Mouse (Mus musculus) stomach, embryonic 15.5 days (tissue): ENCODE measurements around the gene C1ql4. TPM values are rescaled to one million over a fixed set of nuclear protein-coding genes. Genes with fewer than 3 reads are reported as not detected.

Experiments used
- ATAC-seq: fragments of 200-750 bp; cut with Nextera tagmentation; 2 replicates; pipeline ENCODE4 v1.8.0; 2017; ENCODE audit warnings: low read depth, moderate number of reproducible peaks, moderate TSS enrichment; ENCODE audit not compliant: insufficient read depth, low FRiP score
- H3K27ac ChIP-seq: fragments of 300-500 bp; sonication (generic); 2 replicates; pipeline ENCODE4 v1.5.1; 2015; ENCODE audit warnings: mild to moderate bottlenecking, inconsistent platforms
- H3K27me3 ChIP-seq: fragments of 300-500 bp; sonication (generic); replicated peaks from 2 replicates; pipeline ENCODE4 v1.6.1; 2015; ENCODE audit warnings: inconsistent platforms
- H3K36me3 ChIP-seq: fragments of 300-500 bp; sonication (generic); 2 replicates; pipeline ENCODE4 v1.6.1; 2015; ENCODE audit warnings: inconsistent platforms
- H3K4me1 ChIP-seq: fragments of 300-500 bp; sonication (generic); 2 replicates; pipeline ENCODE4 v1.6.1; 2015; ENCODE audit warnings: inconsistent platforms
- H3K4me2 ChIP-seq: fragments of 300-500 bp; sonication (generic); 2 replicates; pipeline ENCODE4 v1.6.1; 2015; ENCODE audit warnings: mild to moderate bottlenecking, inconsistent platforms
- H3K4me3 ChIP-seq: fragments of 300-500 bp; sonication (generic); replicated peaks from 2 replicates; pipeline ENCODE4 v1.5.1; 2015; ENCODE audit warnings: inconsistent platforms
- H3K9ac ChIP-seq: fragments of 300-500 bp; sonication (generic); 2 replicates; pipeline ENCODE4 v1.6.1; 2015; ENCODE audit warnings: inconsistent platforms
- H3K9me3 ChIP-seq: fragments of 300-500 bp; sonication (generic); 2 replicates; pipeline ENCODE4 v1.6.1; 2016; ENCODE audit warnings: inconsistent platforms
- WGBS: fragments of 180-500 bp; shearing (Covaris S2); methylation state at CpG from one replicate; pipeline ENCODE4 v1.1.7; 2015; 5-methylcytosine and 5-hydroxymethylcytosine counted together
- microRNA-seq: library from miRNA; unstranded; fragments of <30 nt; microRNA quantifications from one replicate; pipeline ENCODE4, GENCODE M21; 2016
- polyA plus RNA-seq: library from polyadenylated mRNA; unstranded; fragments of >200 nt; fragmentation: Nextera tagmentation; extraction: Ambion mirVana; gene quantifications from 2 replicates; pipeline ENCODE4 v1.2.1, GENCODE M21; 2015

Gene C1ql4
- polyA plus RNA-seq, 1 experiment from 2014 or later: not detected

- Histone ChIP-seq H3K9ac (no peak overlapping the region), H3K4me3 (no peak overlapping the region), H3K36me3 (peaks cover 28% of the 10 kb centered on the region), H3K27ac (no peak overlapping the region), H3K27me3 (no peaks in the 10 kb centered on the region), H3K9me3 (no peaks in the 10 kb centered on the region), H3K4me1 (peaks cover 5% of the 10 kb centered on the region; the same call in 1 of the 2 replicates), H3K4me2 (no peak overlapping the region)
- no peak for ATAC-seq
- 87% methylated on average over 5 of the region's 5 CpGs for WGBS
Observed at GRCm38 (mm10) chr15:99038797-99039196, 48.8 kb downstream of the C1ql4 start.

- Histone ChIP-seq H3K27me3 (no peaks in the 10 kb centered on the region), H3K27ac (no peak overlapping the region), H3K9me3 (no peaks in the 10 kb centered on the region), H3K4me2 (no peak overlapping the region), H3K36me3 (peaks cover 28% of the 10 kb centered on the region), H3K9ac (no peak overlapping the region), H3K4me1 (peaks cover 12% of the 10 kb centered on the region; the same call in 1 of the 2 replicates), H3K4me3 (no peak overlapping the region)
- no peak for ATAC-seq
- WGBS: 85% methylated on average over 1 of the region's 1 CpGs
Observed at GRCm38 (mm10) chr15:99038025-99038424, 49.6 kb downstream of the C1ql4 start.

GRCm38 (mm10) chr15:99036249-99036905, 51.2 kb downstream of the C1ql4 start:
- Histone ChIP-seq H3K4me3 (no peak overlapping the region), H3K27me3 (no peaks in the 10 kb centered on the region), H3K9ac (no peak overlapping the region), H3K36me3 (peaks cover 28% of the 10 kb centered on the region), H3K27ac (no peak overlapping the region), H3K4me1 (peaks cover 19% of the 10 kb centered on the region; the same call in 1 of the 2 replicates), H3K9me3 (no peaks in the 10 kb centered on the region), H3K4me2 (no peak overlapping the region)
- no peak for ATAC-seq
- WGBS: 95% methylated on average over 8 of the region's 8 CpGs

GRCm38 (mm10) chr15:99035431-99035830, 52.2 kb downstream of the C1ql4 start:
- WGBS: 80% methylated on average over 4 of the region's 4 CpGs
- peaks cover 28% of the 10 kb centered on the region for H3K36me3 ChIP-seq
- H3K4me2 ChIP-seq: no peak overlapping the region
- H3K27ac ChIP-seq: no peak overlapping the region
- no peak overlapping the region for H3K4me3 ChIP-seq
- no peak for ATAC-seq
- H3K4me1 ChIP-seq: peaks cover 15% of the 10 kb centered on the region; the same call in 1 of the 2 replicates
- H3K9ac ChIP-seq: no peak overlapping the region
- H3K27me3 ChIP-seq: no peaks in the 10 kb centered on the region
- no peaks in the 10 kb centered on the region for H3K9me3 ChIP-seq

Small RNA genes lying within 50 kb of the gene (microRNA-seq; reads per million reads assigned to microRNA genes)
- 0.97 reads per million for gene Mir6960

Other genes starting within 250 kb of the C1ql4 start
- 10.6 and 11.6 TPM in 2 replicates for gene Kmt2d, start 216.6 kb downstream of the C1ql4 start, polyA plus RNA-seq
- gene Rhebl1, start 193.3 kb downstream of the C1ql4 start, polyA plus RNA-seq: 8.6 and 8.8 TPM in 2 replicates
- gene Dhh, start 189.3 kb downstream of the C1ql4 start, polyA plus RNA-seq: 0.71 and 1.0 TPM in 2 replicates
- 14.5 TPM in 2 replicates for gene Lmbr1l, start 169.6 kb downstream of the C1ql4 start, polyA plus RNA-seq
- gene Tuba1b, start 153.3 kb downstream of the C1ql4 start, polyA plus RNA-seq: 1,197 and 1,299 TPM in 2 replicates
- not detected in 2 replicates for gene Gm49450, start 134.3 kb downstream of the C1ql4 start, polyA plus RNA-seq
- 915 and 964 TPM in 2 replicates for gene Tuba1a, start 134.1 kb downstream of the C1ql4 start, polyA plus RNA-seq
- 196 and 204 TPM in 2 replicates for gene Tuba1c, start 57.9 kb downstream of the C1ql4 start, polyA plus RNA-seq
- gene Prph, start 32.6 kb downstream of the C1ql4 start, polyA plus RNA-seq: 33.5 and 38.7 TPM in 2 replicates
- 24.6 and 29.2 TPM in 2 replicates for gene Troap, start 13.2 kb downstream of the C1ql4 start, polyA plus RNA-seq
- 18.6 and 23.0 TPM in 2 replicates for gene Dnajc22, start 5.4 kb upstream of the C1ql4 start, polyA plus RNA-seq
- 28.3 and 32.1 TPM in 2 replicates for gene Spats2, start 38.1 kb upstream of the C1ql4 start, polyA plus RNA-seq
- 0.77 and 1.2 TPM in 2 replicates for gene Kcnh3, start 137.0 kb upstream of the C1ql4 start, polyA plus RNA-seq
- 107 and 122 TPM in 2 replicates for gene Mcrs1, start 164.1 kb upstream of the C1ql4 start, polyA plus RNA-seq
- gene Prpf40b, start 207.3 kb upstream of the C1ql4 start, polyA plus RNA-seq: 42.8 and 46.3 TPM in 2 replicates
- gene Fam186b, start 208.1 kb upstream of the C1ql4 start, polyA plus RNA-seq: 0.06 and 0.23 TPM in 2 replicates